Mouse (Mus musculus): ENCODE data around the gene Hist2h2ac. TPM values are rescaled to one million over a fixed set of nuclear protein-coding genes. Genes with fewer than 3 reads are reported as not detected.

Hist2h2ac gene
- 48.7 TPM for total RNA-seq (2023)

GRCm38 (mm10) chr3:96220765-96221639 lies at the start of gene Hist2h2ac, which contains the start of gene Hist2h2be:
Hist2h2ac (minus strand) TSS chr3:96220880.
Hist2h2be (plus strand) TSS chr3:96221119.

GRCm38 (mm10) chr3:96269511-96270474 lies 49.1 kb upstream of the Hist2h2ac start, which contains the start of gene Hist2h2bb:
Hist2h2bb (plus strand) TSS chr3:96269752.

DNA sequence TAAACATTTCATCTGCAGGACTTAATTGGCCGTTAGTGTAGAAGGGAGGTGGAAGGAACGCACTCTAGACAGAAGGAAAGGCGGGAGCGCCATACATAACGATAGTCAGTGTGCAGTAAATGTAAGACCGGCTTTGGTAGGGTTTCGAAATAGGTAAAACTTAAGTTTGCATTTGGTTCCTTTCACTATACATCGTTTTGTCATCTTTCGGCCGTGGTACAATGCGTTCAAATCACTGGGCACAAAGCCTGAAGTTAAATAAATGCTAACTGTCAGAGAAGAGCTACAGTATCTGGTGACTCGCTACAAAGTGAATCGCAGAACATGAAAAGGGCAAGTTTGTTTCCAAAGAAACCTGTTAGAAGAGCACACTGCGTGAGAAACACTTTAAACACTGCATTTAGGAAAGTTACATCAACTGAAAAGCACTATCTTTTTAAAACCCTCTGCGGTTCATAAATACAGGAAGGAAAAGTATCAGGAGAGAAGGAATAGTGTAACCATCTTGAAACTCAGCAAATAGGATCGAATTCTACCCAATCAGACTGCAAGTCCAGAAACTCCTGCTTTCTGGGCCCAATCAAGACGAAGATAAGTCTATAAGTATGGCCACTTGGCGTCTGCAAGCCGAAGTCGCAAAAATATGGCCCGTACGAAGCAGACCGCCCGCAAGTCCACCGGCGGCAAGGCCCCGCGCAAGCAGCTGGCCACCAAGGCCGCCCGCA lies 47.5 kb upstream of the Hist2h2ac start, which contains the start of gene Hist2h3b:
TSS of gene Hist2h3b (plus strand) at position 604 of the 725 bp plus-strand sequence.

DNA sequence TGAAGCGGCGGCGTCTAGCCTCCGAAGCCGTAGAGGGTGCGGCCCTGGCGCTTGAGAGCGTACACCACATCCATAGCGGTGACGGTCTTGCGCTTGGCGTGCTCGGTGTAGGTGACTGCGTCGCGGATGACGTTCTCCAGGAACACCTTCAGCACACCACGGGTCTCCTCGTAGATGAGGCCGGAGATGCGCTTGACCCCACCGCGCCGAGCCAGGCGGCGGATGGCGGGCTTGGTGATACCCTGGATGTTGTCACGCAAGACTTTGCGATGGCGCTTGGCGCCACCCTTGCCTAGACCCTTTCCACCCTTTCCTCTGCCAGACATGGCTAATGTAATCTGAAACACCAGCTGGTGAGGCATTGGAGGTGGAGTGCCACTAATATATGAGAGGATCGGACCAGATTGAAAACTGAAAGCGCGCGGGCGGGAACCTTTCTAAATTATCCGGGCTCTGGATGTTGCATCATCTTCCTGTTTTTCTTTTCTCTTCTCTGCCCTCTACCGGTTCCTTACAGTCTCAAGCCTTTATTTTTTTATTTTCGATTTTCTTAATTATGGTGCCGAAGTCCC lies 42.4 kb upstream of the Hist2h2ac start, which contains the start of gene Hist2h4:
TSS of gene Hist2h4 (minus strand) at position 333 of the 572 bp plus-strand sequence.

DNA sequence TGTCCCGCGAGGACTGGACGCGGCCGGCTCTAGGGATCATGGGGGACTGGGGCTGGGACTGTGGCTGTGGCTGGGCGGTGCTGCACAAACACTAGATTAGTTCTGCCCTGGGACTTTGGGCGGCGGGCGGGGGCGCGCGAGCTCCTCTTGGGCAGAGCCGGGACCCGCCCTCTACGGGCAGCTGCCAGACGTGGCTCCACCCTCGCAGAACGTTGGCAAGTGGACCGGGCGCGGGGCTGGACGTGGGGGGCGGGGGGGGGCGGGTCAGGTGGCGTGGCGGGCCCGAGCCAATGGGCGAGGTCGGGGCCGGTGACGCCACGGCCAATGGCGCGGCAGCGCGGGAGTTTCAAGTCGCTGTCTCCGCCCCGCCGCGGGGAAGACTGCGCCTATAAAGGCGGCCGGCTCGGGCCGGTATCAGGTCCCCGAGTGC lies 25.8 kb upstream of the Hist2h2ac start, which contains the start of gene Hist2h3c1:
TSS of gene Hist2h3c1 (plus strand) at position 259 of the 430 bp plus-strand sequence.

GRCm38 (mm10) chr3:96245003-96245886 lies 24.6 kb upstream of the Hist2h2ac start, which contains the start of gene Hist2h2aa1:
Hist2h2aa1 (plus strand) TSS chr3:96245497.

GRCm38 (mm10) chr3:96239949-96240798 lies 19.5 kb upstream of the Hist2h2ac start, which contains the start of gene Hist2h2aa2:
Hist2h2aa2 (minus strand) TSS chr3:96240276.

GRCm38 (mm10) chr3:96238954-96239793 lies 18.5 kb upstream of the Hist2h2ac start, which contains the start of gene Hist2h3c2:
Hist2h3c2 (minus strand) TSS chr3:96239127.

GRCm38 (mm10) chr3:96219661-96220130 lies 984 bp downstream of the Hist2h2ac start, which contains the start of the genes Bola1 and Hist2h2ab:
Bola1 (minus strand) TSS chr3:96219709.
Hist2h2ab (plus strand) TSS chr3:96219865.

DNA sequence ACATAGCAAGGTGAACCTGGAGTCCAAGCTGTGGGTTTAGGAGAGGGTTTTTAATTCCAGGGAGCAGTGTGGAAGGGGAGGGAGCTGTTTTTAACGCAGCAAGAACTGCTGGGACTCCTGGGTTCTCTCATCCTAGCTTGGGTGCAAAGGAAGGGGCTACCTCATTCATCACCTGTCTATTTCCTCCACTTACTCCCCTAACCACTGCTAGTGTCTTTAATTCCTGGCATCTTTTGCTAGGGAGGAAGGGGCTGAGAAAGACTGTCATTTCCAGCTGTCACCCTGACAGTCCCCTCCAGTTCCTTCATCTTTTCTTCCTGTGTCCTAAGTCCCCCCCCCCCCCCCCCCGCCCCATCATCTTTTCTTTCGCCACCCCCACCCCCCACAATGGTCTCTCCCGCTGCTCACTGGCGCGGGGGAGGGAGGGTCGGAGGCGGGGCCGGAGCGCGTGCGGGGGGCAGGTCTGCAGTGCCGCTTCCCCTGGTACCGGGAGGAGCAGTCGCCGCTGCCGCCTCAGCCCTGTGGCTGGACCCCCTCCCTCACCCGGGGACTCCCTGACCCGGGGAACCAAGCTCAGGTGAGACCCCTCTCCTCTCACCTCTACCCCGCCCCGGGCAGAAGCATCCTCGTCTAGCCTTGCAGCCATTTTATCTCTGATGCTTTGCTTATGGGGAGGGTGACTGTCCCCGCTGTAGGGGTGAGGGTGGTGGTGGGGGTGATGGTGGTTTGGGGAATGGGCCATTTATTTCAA lies 39.8 kb downstream of the Hist2h2ac start, which contains the start of gene Sv2a:
TSS of gene Sv2a (plus strand) at position 425 of the 751 bp plus-strand sequence.

DNA sequence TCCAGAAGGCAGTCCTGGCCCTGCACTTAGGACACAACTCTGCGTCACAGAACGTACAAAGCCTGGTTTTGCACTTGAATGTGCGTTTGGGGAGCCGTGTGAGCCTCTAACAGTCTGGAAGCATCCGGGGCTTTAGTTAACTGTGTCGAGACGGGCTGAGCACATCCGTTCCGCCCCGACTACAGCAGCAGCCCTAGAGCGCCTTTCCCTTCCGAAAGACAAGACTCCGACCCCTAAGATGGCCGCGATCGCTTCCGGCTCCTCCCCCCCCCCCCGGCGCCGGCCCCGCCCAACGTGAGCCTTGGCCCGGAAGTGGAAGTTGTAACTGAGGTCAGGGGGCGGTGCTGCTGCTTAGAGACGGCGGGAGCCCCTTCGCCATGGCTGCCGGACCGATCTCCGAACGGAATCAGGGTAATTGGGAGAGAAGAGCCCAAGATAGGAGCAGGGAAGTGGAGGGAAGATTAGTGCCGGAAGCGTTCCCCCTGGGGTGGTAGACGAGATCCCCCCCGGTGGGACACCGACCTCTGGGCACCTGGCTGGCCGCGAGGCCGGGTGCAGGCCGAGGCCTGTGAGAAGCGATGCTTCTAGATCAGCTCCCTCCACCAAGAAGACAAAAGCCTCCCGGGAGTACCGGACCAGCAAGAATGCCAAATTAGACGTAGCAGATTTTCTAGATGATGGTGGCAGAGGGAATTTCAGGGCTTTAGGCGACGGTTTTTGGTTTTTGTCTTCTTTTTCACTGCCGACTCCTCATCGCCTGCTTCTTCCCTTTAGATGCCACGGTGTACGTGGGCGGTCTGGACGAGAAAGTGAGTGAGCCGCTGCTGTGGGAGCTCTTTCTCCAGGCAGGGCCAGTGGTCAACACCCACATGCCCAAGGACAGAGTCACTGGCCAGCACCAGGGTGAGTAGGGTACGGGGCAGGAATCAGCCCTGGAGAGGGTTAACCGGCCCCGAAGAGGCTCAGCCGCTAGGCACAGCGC lies 48.2 kb downstream of the Hist2h2ac start, which contains the start of gene Sf3b4:
TSS of gene Sf3b4 (plus strand) at position 136 of the 982 bp plus-strand sequence.

Other genes with a start within 250 kb of the Hist2h2ac start
- gene Plekho1, start 224.9 kb downstream of the Hist2h2ac start, total RNA-seq (2023): 52.2 TPM
- 12.4 TPM for gene Vps45, start 162.4 kb downstream of the Hist2h2ac start, total RNA-seq (2023)
- gene Otud7b, start 116.4 kb downstream of the Hist2h2ac start, total RNA-seq (2023): 27.0 TPM
- 1.9 TPM for gene Mtmr11, start 58.9 kb downstream of the Hist2h2ac start, total RNA-seq (2023)
- gene Sf3b4, start 48.5 kb downstream of the Hist2h2ac start, total RNA-seq (2023): 78.1 TPM
- gene Sv2a, start 39.7 kb downstream of the Hist2h2ac start, total RNA-seq (2023): 3.9 TPM
- 10.8 TPM for gene Bola1, start 1.2 kb downstream of the Hist2h2ac start, total RNA-seq (2023)
- gene Hist2h2ab, start 1.0 kb downstream of the Hist2h2ac start, total RNA-seq (2023): 1.8 TPM
- 1.9 TPM for gene Hist2h2be, start 239 bp upstream of the Hist2h2ac start, total RNA-seq (2023)
- gene Hist2h3c2, start 18.2 kb upstream of the Hist2h2ac start, total RNA-seq (2023): 2.4 TPM
- gene Hist2h2aa2, start 19.4 kb upstream of the Hist2h2ac start, total RNA-seq (2023): 338 TPM
- 7.8 TPM for gene Hist2h2aa1, start 24.6 kb upstream of the Hist2h2ac start, total RNA-seq (2023)
- gene Hist2h3c1, start 25.8 kb upstream of the Hist2h2ac start, total RNA-seq (2023): not detected
- 53.0 TPM for gene Hist2h4, start 42.4 kb upstream of the Hist2h2ac start, total RNA-seq (2023)
- 64.4 TPM for gene Hist2h3b, start 47.8 kb upstream of the Hist2h2ac start, total RNA-seq (2023)
- gene Hist2h2bb, start 48.9 kb upstream of the Hist2h2ac start, total RNA-seq (2023): 149 TPM
- 0.24 TPM for gene Fcgr1, start 73.1 kb upstream of the Hist2h2ac start, total RNA-seq (2023)
- gene BC107364, start 231.4 kb upstream of the Hist2h2ac start, total RNA-seq (2023): not detected